Mouse (Mus musculus) lung, postnatal 10 days (tissue): ENCODE results near the gene Mecom.

Source experiments
- DNase-seq: peaks from one replicate; pipeline ENCODE4 v3.0.0; 2021

Gene Mecom

GRCm38 (mm10) chr3:30330476-30330875 is 217.3 kb downstream of the Mecom start:
- no peak for DNase-seq

GRCm38 (mm10) chr3:30330021-30330420 is 217.8 kb downstream of the Mecom start:
- no peak for DNase-seq

DNA sequence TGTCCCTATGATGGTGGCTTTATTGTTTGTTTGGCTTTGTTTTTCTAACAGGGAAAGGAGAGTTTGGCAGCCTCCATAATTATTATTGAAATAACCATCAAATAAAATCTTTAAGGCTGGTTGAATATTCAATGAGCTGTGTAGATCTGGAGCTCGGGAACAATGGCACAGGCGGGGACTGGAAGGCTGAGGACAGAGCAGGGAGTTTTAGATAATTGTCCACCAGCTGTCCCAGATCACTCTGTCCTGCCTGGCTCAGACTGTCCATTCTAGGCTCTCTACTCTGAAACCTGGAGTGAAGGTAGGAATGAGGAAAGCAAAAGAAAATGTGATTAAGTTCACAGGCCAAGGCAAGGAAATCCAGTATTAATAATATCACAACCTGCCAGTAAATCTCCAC is 232.9 kb downstream of the Mecom start:
- DNase-seq: no peak

DNA sequence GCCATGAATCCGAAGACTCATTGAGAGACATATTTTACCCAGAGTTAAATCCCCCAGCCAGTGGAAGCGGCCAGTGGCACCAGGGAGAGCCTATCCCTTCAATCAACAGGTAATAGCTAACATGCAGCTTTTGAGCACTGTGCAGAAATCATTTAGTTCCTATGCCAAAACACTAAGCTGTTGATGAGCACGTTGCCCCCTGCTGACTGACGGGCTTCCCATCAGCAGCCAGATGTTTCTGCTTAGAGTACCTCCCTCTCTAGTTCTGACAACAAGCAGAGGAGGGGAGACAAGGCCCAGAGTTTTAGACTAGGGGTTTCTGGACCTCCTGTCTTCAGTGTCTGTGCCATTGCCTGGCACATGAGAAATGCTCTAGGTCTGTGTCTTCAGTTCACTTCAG is 239.7 kb downstream of the Mecom start:
- no peak for DNase-seq

GRCm38 (mm10) chr3:30307601-30308000 is 240.2 kb downstream of the Mecom start:
- no peak for DNase-seq

GRCm38 (mm10) chr3:30306080-30306479 is 241.7 kb downstream of the Mecom start:
- no peak for DNase-seq

- peak; percentile 8 for DNase-seq
Measured at GRCm38 (mm10) chr3:30299460-30299859, 248.3 kb downstream of the Mecom start.

DNA sequence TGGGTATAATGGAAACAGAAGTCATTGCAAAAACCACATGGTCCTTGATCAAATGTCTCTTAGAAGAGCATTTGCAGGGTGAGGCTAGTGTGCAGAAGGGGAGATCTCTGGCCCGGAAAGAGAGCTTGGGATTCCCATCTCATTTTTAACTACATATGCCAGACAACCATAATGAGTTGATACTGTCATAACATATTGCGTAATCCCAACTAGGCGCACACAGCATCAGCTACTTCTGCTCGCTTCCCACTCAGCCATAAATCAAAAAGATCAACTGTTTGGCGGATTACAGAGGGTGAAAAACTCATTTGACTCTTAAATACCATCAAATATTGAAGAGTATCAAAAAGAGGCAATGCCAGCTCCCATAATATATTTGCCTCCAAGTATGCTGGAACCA is 253.4 kb downstream of the Mecom start:
- no peak for DNase-seq

GRCm38 (mm10) chr3:30286529-30286928 is 261.3 kb downstream of the Mecom start:
- no peak for DNase-seq

GRCm38 (mm10) chr3:30284094-30284493 is 263.7 kb downstream of the Mecom start:
- no peak for DNase-seq

- DNase-seq: no peak
Measured at GRCm38 (mm10) chr3:30283562-30283961, 264.2 kb downstream of the Mecom start.

GRCm38 (mm10) chr3:30277569-30277968 is 270.2 kb downstream of the Mecom start:
- DNase-seq: no peak

- no peak for DNase-seq
Measured at GRCm38 (mm10) chr3:30276099-30276498, 271.7 kb downstream of the Mecom start.

- DNase-seq: no peak
Measured at GRCm38 (mm10) chr3:30269253-30269652, 278.6 kb downstream of the Mecom start.

GRCm38 (mm10) chr3:30260945-30261344 is 286.9 kb downstream of the Mecom start:
- DNase-seq: peak; percentile 11

GRCm38 (mm10) chr3:30258421-30258820 is 289.4 kb downstream of the Mecom start:
- no peak for DNase-seq

- DNase-seq: no peak
Measured at GRCm38 (mm10) chr3:30257776-30258175, 290.0 kb downstream of the Mecom start.

- DNase-seq: no peak
Measured at GRCm38 (mm10) chr3:30256896-30257295, 290.9 kb downstream of the Mecom start.

GRCm38 (mm10) chr3:30255828-30256227 is 292.0 kb downstream of the Mecom start:
- no peak for DNase-seq

GRCm38 (mm10) chr3:30254451-30254850 is 293.4 kb downstream of the Mecom start:
- no peak for DNase-seq

- DNase-seq: no peak
Measured at GRCm38 (mm10) chr3:30253714-30254113, 294.1 kb downstream of the Mecom start.

- DNase-seq: no peak
Measured at GRCm38 (mm10) chr3:30248656-30249384, 299.0 kb downstream of the Mecom start.

DNA sequence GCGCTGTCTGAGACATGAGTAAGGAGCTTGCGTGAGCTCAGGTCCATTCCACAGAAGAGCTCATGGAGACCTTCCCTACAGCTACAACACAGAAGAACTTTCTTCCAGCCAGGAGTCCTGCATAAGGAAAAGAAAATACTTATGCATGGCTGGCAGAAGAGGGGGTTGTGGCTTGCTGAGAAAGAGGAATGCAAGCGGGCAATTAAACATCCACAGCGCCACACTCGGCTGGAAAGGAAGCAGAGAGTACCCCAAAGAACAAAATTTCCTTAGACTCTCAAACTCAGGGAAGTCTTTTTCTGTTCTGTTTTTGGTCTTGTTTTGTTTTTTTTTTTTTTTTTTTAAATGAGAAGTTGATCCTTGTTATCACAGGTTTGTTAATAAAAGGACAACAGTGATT is 300.6 kb downstream of the Mecom start:
- peak; percentile 6 for DNase-seq

- peak; percentile 34 for DNase-seq
Measured at GRCm38 (mm10) chr3:30246431-30247041, 301.3 kb downstream of the Mecom start.

DNA sequence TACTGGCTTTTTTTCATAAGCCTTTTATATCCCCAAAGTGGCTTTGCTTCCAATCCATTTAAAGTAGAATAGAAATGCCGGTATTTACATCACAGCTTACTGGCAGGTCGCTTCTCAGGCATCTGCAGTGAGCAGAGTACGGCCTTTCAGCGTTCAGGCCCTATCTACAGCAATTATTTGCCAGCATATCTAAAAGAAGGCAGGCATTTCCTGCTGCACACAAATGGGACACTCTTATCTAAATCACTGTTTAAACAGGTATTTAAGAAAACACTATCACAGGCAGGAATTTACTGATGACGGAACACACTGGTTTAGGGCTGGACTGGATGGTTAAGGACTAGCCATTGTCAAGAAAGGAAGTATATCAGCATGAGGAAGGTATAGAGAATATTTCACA is 301.9 kb downstream of the Mecom start:
- DNase-seq: peak; percentile 10
